Mouse (Mus musculus): ENCODE data around the gene Cdk9.

Gene Cdk9

DNA sequence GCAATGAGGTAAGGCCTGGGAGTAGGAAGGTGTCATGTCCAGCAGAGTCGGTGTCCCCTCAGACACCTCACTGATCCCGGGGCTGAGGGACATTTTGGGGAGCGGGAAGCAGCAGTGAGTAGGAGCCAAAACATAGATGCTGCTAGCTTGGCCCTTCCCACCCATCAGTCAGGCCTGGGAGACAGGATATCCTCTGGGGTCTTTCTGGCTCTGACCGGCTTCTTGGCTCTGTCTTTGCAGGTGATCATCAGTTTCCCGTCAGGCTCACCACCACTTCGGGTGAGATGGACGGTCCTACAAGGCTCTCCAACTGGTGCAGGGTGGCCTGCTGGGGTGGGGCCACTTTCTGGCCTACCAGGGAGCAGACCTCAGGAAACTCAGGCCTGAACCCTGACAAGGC, 35.2 kb downstream of the Cdk9 start:
- no peak for DNase-seq (ENCODE audit: low spot score)

- DNase-seq (ENCODE audit: low spot score): no peak
Measured at GRCm38 (mm10) chr2:32676821-32677220, 36.1 kb downstream of the Cdk9 start.

- no peak for DNase-seq (ENCODE audit: low spot score)
Measured at GRCm38 (mm10) chr2:32673176-32673917, 39.5 kb downstream of the Cdk9 start.

- DNase-seq (ENCODE audit: low spot score): no peak
Measured at GRCm38 (mm10) chr2:32671907-32672595, 40.8 kb downstream of the Cdk9 start.

DNA sequence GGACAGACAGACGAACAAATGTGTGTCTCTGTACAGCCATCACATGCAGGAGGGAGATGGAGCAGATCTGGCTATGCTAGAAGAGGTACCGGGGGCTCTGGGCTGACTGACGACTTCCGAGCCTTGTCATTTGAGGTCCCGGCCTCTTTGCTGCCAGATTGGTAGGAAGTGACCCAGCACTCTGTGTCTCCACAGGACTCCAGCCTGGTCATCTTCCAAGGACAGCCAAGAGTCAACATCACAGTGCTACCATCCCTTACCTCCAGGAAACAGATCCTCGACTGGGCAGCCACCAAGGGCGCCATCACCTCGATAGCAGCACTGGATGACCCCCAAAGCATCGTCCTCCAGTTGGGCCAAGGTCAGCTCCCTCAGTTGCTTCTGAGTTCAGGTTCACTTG, 41.7 kb downstream of the Cdk9 start:
- DNase-seq (ENCODE audit: low spot score): no peak

GRCm38 (mm10) chr2:32669876-32670275, 43.0 kb downstream of the Cdk9 start:
- no peak for DNase-seq (ENCODE audit: low spot score)

DNA sequence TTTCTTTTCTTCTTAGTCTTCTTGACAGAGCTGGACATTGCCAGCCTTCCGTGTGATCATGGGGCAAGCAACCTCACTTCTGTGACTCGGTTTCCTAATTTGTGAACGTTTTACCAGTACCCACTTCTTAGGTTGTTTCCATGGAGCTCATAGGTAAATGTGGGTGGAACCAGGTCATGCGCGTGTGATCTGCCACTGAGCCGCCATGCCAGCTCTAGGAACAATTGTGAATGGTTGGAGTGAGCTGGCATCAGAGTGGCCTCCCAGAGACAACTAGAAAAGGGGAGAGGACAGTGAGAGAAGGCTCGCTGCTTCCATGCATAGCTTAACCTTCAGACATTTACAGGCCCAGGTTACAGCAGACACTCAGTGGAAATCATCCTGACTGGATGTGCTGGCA, 44.7 kb downstream of the Cdk9 start:
- no peak for DNase-seq (ENCODE audit: low spot score)

- no peak for DNase-seq (ENCODE audit: low spot score)
Measured at GRCm38 (mm10) chr2:32667775-32668174, 45.1 kb downstream of the Cdk9 start.

- no peak for DNase-seq (ENCODE audit: low spot score)
Measured at GRCm38 (mm10) chr2:32665853-32666252, 47.0 kb downstream of the Cdk9 start.

DNA sequence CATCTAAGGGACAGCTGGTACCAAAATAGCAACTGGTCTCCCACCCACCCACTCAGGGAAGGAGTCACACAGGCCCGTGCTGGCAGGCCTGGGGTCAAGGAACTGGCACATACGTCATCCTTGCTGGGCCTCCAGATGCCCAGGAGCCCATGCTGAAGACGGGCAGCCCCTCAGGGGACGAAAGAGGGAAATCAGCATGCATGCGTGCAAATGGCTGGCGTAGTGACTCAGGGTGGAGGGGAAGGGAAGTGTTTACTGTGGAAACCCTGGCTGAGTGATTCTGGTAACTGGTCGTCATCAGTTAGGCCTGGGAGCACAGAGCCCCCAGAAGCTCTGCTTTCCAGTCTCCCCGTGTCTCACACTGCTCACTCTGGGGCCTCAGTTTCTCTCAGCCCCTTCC, 47.5 kb downstream of the Cdk9 start:
- DNase-seq (ENCODE audit: low spot score): no peak

DNA sequence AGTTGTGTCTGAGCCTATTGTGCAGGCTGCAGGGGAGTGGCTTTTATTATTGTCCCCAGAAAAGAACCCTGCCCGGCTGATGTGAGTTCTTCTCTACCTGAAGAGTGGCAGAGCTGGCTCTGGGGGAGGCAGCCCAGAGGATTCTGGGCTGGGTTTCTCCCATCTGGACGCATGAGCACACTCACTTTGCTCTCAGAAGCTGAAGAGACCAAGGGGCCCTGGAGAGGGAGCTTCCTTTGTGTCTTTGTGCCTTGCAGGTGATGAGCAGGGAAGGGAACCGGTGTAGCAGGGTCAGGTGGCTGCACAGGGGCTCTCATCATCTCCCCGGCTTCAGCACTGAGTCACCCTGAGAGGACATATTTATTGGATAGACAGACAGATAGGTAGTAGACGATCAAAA, 50.6 kb downstream of the Cdk9 start:
- no peak for DNase-seq (ENCODE audit: low spot score)

DNA sequence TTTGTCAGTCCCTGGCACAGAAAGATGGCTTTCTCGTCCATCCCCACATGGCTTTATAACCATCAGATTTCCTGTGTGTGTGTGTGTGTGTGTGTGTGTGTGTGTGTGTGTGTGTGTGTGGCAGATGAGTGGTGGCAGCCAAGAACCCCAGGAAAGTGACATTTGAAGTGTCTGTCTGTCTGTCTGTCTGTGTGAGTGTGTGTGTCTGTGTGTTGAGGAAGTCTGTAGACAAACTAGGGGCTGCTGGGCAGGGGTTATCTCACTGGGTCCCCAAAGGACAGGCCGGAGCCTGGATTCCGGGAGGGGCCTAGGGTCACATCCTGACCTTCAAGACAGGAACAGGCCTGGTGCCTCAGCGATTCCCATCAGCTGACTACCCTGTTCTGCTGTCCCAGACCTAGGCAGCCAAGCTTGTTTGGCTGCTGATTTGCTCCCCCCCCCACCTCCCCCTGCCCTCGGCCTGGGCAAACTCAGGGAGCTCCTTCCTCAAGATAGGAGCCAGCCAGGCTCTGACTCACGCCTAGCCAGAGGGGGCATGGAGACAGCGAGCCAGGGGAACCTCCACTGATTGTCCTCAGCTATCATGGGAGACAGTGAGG, 51.3 kb downstream of the Cdk9 start:
- DNase-seq (ENCODE audit: low spot score): no peak

DNA sequence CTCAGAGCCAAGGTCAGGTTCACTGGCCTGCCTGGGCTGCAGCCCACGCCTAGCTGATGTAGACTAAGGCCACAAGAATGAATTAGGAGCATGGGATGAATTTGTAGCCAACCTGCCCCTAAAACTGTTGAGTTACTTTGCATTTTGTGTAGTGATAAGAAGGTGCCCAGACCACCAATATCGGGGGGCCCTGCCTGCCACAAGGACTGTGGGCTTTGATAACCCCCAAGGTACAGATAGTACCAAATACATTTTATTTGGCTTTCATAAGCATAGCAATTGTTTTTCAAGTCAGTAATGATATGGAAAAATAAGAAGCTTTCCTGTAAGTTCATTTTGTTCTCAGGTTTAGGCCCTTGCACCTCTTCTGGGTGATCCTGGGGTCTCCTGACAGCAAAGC, 54.0 kb downstream of the Cdk9 start:
- no peak for DNase-seq (ENCODE audit: low spot score)

GRCm38 (mm10) chr2:32655826-32656225, 57.0 kb downstream of the Cdk9 start:
- no peak for DNase-seq (ENCODE audit: low spot score)

Measured in ovary, postnatal 10 days (tissue).